Mouse (Mus musculus) intestine, embryonic 16.5 days (tissue): Measurements from ENCODE around the gene Zfp692. TPM values are rescaled to one million over a fixed set of nuclear protein-coding genes. Genes with fewer than 3 reads are reported as not detected.

ENCODE experiments used
- ATAC-seq: fragments of 200-750 bp; cut with Nextera tagmentation; 2 replicates; pipeline ENCODE4 v1.8.0; 2017; ENCODE audit warnings: moderate TSS enrichment, moderate library complexity
- H3K27ac ChIP-seq: fragments of 300-500 bp; sonication (generic); 2 replicates; pipeline ENCODE4 v1.5.1; 2014; ENCODE audit warnings: mild to moderate bottlenecking, low read length
- H3K27me3 ChIP-seq: fragments of 300-500 bp; sonication (generic); replicated peaks from 2 replicates; pipeline ENCODE4 v1.6.1; 2014; ENCODE audit warnings: low read length, control low read depth, mixed read lengths; ENCODE audit not compliant: control insufficient read depth, insufficient read depth
- H3K36me3 ChIP-seq: fragments of 300-500 bp; sonication (generic); 2 replicates; pipeline ENCODE4 v1.6.1; 2014; ENCODE audit warnings: low read length, control low read depth; ENCODE audit not compliant: control insufficient read depth, insufficient read depth
- H3K4me1 ChIP-seq: fragments of 300-500 bp; sonication (generic); 2 replicates; pipeline ENCODE4 v1.6.1; 2014; ENCODE audit warnings: low read length, control low read depth, mixed read lengths; ENCODE audit not compliant: control insufficient read depth, insufficient read depth
- H3K4me2 ChIP-seq: fragments of 300-500 bp; sonication (generic); 2 replicates; pipeline ENCODE4 v1.6.1; 2014; ENCODE audit warnings: low read depth, low read length, control low read depth
- H3K4me3 ChIP-seq: fragments of 300-500 bp; sonication (generic); 2 replicates; pipeline ENCODE4 v1.5.1; 2014; ENCODE audit warnings: mild to moderate bottlenecking, low read length
- H3K9ac ChIP-seq: fragments of 300-500 bp; sonication (generic); 2 replicates; pipeline ENCODE4 v1.6.1; 2014; ENCODE audit warnings: low read depth, low read length
- H3K9me3 ChIP-seq: fragments of 300-500 bp; sonication (generic); 2 replicates; pipeline ENCODE4 v1.6.1; 2016; ENCODE audit warnings: low read length, control low read depth; ENCODE audit not compliant: control insufficient read depth
- WGBS: fragments of 180-500 bp; shearing (Covaris S2); extraction: QIAGEN DNeasy Blood & Tissue Kit; methylation state at CpG from one replicate; pipeline ENCODE4 v1.1.7; 2014; 5-methylcytosine and 5-hydroxymethylcytosine counted together
- polyA plus RNA-seq: library from polyadenylated mRNA; unstranded; fragments of >200 nt; fragmentation: Nextera tagmentation; extraction: Ambion mirVana; gene quantifications from 2 replicates; pipeline ENCODE4 v1.2.1, GENCODE M21; 2015

Zfp692 gene
- polyA plus RNA-seq, 1 experiment from 2014 or later = 22.0 TPM

GRCm38 (mm10) chr11:58281970-58282496, 24.8 kb upstream of the Zfp692 start:
- Histone ChIP-seq H3K4me2 (no peak overlapping the region), H3K27me3 (0 out of 2 replicates have a peak, but pooled peaks cover 4% of the 10 kb centered on the region), H3K4me3 (no peak overlapping the region), H3K36me3 (no peaks in the 10 kb centered on the region), H3K9ac (no peak overlapping the region), H3K4me1 (no peaks in the 10 kb centered on the region), H3K27ac (no peak overlapping the region), H3K9me3 (no peaks in the 10 kb centered on the region)
- 84% methylated on average over 13 of the region's 13 CpGs for WGBS
- no peak for ATAC-seq

- no peaks in the 10 kb centered on the region for H3K36me3 ChIP-seq
- no peak for ATAC-seq
- WGBS = 83% methylated on average over 5 of the region's 5 CpGs
Observed at GRCm38 (mm10) chr11:58282518-58282917, 24.4 kb upstream of the Zfp692 start.

GRCm38 (mm10) chr11:58289992-58290682, 16.7 kb upstream of the Zfp692 start:
- no peak overlapping the region for H3K4me3 ChIP-seq
- no peaks in the 10 kb centered on the region for H3K4me1 ChIP-seq
- no peaks in the 10 kb centered on the region for H3K9me3 ChIP-seq
- H3K4me2 ChIP-seq = no peak overlapping the region
- 0 out of 2 replicates have a peak, but pooled peaks cover 4% of the 10 kb centered on the region for H3K27me3 ChIP-seq
- H3K27ac ChIP-seq = no peak overlapping the region
- H3K9ac ChIP-seq = no peak overlapping the region
- 70% methylated on average over 9 of the region's 9 CpGs for WGBS
- H3K36me3 ChIP-seq = no peaks in the 10 kb centered on the region
- no peak for ATAC-seq

More at GRCm38 (mm10) chr11:58282518-58282917, 24.4 kb upstream of the Zfp692 start:
- H3K27me3 ChIP-seq = 0 out of 2 replicates have a peak, but pooled peaks cover 4% of the 10 kb centered on the region
- no peak overlapping the region for H3K4me3 ChIP-seq
- no peak overlapping the region for H3K9ac ChIP-seq
- no peaks in the 10 kb centered on the region for H3K9me3 ChIP-seq
- H3K27ac ChIP-seq = no peak overlapping the region
- H3K4me1 ChIP-seq = no peaks in the 10 kb centered on the region
- H3K4me2 ChIP-seq = no peak overlapping the region

- H3K36me3 ChIP-seq = no peaks in the 10 kb centered on the region
- no peak overlapping the region for H3K9ac ChIP-seq
- no peaks in the 10 kb centered on the region for H3K4me1 ChIP-seq
- no peaks in the 10 kb centered on the region for H3K9me3 ChIP-seq
- no peak overlapping the region for H3K4me3 ChIP-seq
- H3K4me2 ChIP-seq = no peak overlapping the region
- no peak overlapping the region for H3K27ac ChIP-seq
- no peak for ATAC-seq
- H3K27me3 ChIP-seq = 0 out of 2 replicates have a peak, but pooled peaks cover 3% of the 10 kb centered on the region
- WGBS = 89% methylated on average over 4 of the region's 4 CpGs
Observed at GRCm38 (mm10) chr11:58290812-58291211, 16.1 kb upstream of the Zfp692 start.

- ATAC-seq = no peak
- H3K9me3 ChIP-seq = no peaks in the 10 kb centered on the region
- H3K9ac ChIP-seq = no peak overlapping the region
- no peaks in the 10 kb centered on the region for H3K36me3 ChIP-seq
- no peak overlapping the region for H3K4me2 ChIP-seq
- H3K27ac ChIP-seq = no peak overlapping the region
- 46% methylated on average over 4 of the region's 4 CpGs for WGBS
- no peak overlapping the region for H3K4me3 ChIP-seq
- H3K27me3 ChIP-seq = no peaks in the 10 kb centered on the region
- H3K4me1 ChIP-seq = no peaks in the 10 kb centered on the region
Observed at GRCm38 (mm10) chr11:58292791-58293190, 14.1 kb upstream of the Zfp692 start.

GRCm38 (mm10) chr11:58297396-58297795, 9.5 kb upstream of the Zfp692 start:
- no peak for ATAC-seq
- no peaks in the 10 kb centered on the region for H3K27me3 ChIP-seq
- H3K27ac ChIP-seq = no peak overlapping the region
- H3K9ac ChIP-seq = no peak overlapping the region
- 84% methylated on average over 6 of the region's 6 CpGs for WGBS
- no peaks in the 10 kb centered on the region for H3K9me3 ChIP-seq
- no peak overlapping the region for H3K4me3 ChIP-seq
- H3K4me2 ChIP-seq = no peak overlapping the region
- peaks cover 5% of the 10 kb centered on the region; the same call in 1 of the 2 replicates for H3K4me1 ChIP-seq
- H3K36me3 ChIP-seq = no peaks in the 10 kb centered on the region

GRCm38 (mm10) chr11:58301057-58301456, 5.8 kb upstream of the Zfp692 start:
- Histone ChIP-seq H3K4me3 (peak overlapping the region; percentile 31), H3K27ac (no peak overlapping the region; the same call in 1 of the 2 replicates), H3K9ac (peak overlapping the region; percentile 43; the same call in 1 of the 2 replicates)

GRCm38 (mm10) chr11:58301837-58302754, 4.8 kb upstream of the Zfp692 start:
- peak overlapping the region; percentile 70 for H3K4me3 ChIP-seq
- peak overlapping the region; percentile 95 for H3K27ac ChIP-seq
- H3K4me2 ChIP-seq = peak overlapping the region; percentile 59
- WGBS = under 1% methylated on average over 36 of the region's 36 CpGs
- H3K36me3 ChIP-seq = no peaks in the 10 kb centered on the region
- ATAC-seq = peak; percentile 94
- no peaks in the 10 kb centered on the region for H3K9me3 ChIP-seq
- H3K4me1 ChIP-seq = peaks cover 14% of the 10 kb centered on the region
- H3K27me3 ChIP-seq = no peaks in the 10 kb centered on the region
- H3K9ac ChIP-seq = peak overlapping the region; percentile 79

More at GRCm38 (mm10) chr11:58301057-58301456, 5.8 kb upstream of the Zfp692 start:
- 12% methylated on average over 13 of the region's 13 CpGs for whole genome bisulfite sequencing
- peaks cover 8% of the 10 kb centered on the region; the same call in 1 of the 2 replicates for H3K4me1 ChIP-seq
- H3K9me3 ChIP-seq = no peaks in the 10 kb centered on the region
- ATAC-seq = no peak
- H3K27me3 ChIP-seq = no peaks in the 10 kb centered on the region
- H3K4me2 ChIP-seq = peak overlapping the region; percentile 56
- no peaks in the 10 kb centered on the region for H3K36me3 ChIP-seq
